Mouse (Mus musculus) bone marrow macrophage, adult 2 months (primary cell): ENCODE data around the gene Cpa5. TPM values are rescaled to one million over a fixed set of nuclear protein-coding genes. Genes with fewer than 3 reads are reported as not detected.

Experiments used
- H3K27ac ChIP-seq: 2 replicates; pipeline ENCODE4 v1.5.1; 2012; ENCODE audit warnings: low read depth, low read length; ENCODE audit not compliant: insufficient read depth
- H3K4me1 ChIP-seq: 2 replicates; pipeline ENCODE4 v1.6.1; 2012; ENCODE audit warnings: low read length; ENCODE audit not compliant: control insufficient read depth, insufficient read depth
- H3K4me3 ChIP-seq: 2 replicates; pipeline ENCODE4 v1.5.1; 2012; ENCODE audit warnings: mild to moderate bottlenecking, low read length, moderate library complexity; ENCODE audit not compliant: insufficient read depth
- CTCF ChIP-seq: IDR thresholded peaks from 2 replicates; pipeline ENCODE4 v1.5.1; 2012; ENCODE audit warnings: low read depth, mild to moderate bottlenecking, low read length, moderate library complexity
- POLR2A ChIP-seq: IDR thresholded peaks from 2 replicates; pipeline ENCODE4 v1.6.1; 2012; ENCODE audit warnings: mild to moderate bottlenecking, low read depth, low read length, borderline replicate concordance
- polyA plus RNA-seq: library from polyadenylated mRNA; stranded (reverse); fragments of >200 nt; gene quantifications from 2 replicates; pipeline ENCODE4 v1.2.4, GENCODE M21; 2012; ENCODE audit not compliant: missing spikeins, insufficient read depth, insufficient read length

The Cpa5 gene
- polyA plus RNA-seq, 1 experiment: not detected

DNA sequence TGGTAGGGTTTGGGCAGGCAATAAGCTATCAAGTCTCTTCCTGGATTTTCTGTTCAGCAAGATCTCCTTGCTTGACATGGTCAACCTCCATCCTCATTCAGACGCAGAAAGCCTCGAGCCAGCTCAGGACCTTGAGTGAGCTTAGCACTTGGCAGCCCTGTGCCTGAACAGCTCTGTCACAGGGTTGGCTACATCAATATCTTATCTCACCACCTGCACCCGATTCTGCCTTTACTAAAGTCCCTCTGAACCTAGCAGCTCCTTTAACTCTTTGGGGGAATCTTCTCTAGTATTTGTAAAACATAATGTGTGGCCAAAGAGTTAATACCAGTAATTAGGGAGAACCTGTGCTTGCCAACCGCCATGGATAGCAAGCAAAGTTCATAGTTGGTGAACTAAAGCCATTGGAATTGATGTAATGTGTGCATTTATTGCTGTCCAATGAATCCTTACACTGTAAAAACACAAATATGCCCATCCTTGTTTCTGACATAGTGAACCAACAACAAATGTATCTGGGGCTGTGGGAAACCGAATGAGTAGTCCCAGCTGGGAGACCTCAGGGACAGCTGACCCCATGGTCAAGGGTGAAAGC lies 28.0 kb downstream of the Cpa5 start, which contains the start of gene Cpa1:
Cpa1 (plus strand) TSS at position 545 of the 595 bp plus-strand sequence.
- Histone ChIP-seq H3K27ac (no peak within 1 kb of the TSS), H3K4me3 (no peak within 1 kb of the TSS), H3K4me1 (no peaks in the 10 kb centered on the region)
- no peak for TF ChIP-seq POLR2A
- no peak for TF ChIP-seq CTCF

GRCm38 (mm10) chr6:30643694-30644460 lies 33.1 kb downstream of the Cpa5 start:
- Histone ChIP-seq H3K27ac (no peak overlapping the region), H3K4me1 (no peaks in the 10 kb centered on the region), H3K4me3 (no peak overlapping the region)
- TF ChIP-seq CTCF (no peak), POLR2A (no peak)

GRCm38 (mm10) chr6:30644462-30644861 lies 33.7 kb downstream of the Cpa5 start:
- TF ChIP-seq POLR2A: no peak
- TF ChIP-seq CTCF: no peak
- Histone ChIP-seq H3K4me3 (no peak overlapping the region), H3K27ac (no peak overlapping the region), H3K4me1 (no peaks in the 10 kb centered on the region)

- no peaks in the 10 kb centered on the region for H3K4me1 ChIP-seq
- no peak overlapping the region for H3K4me3 ChIP-seq
- H3K27ac ChIP-seq: no peak overlapping the region
- no peak for TF ChIP-seq CTCF
- TF ChIP-seq POLR2A: no peak
Measured at GRCm38 (mm10) chr6:30645379-30645778, 34.6 kb downstream of the Cpa5 start.

DNA sequence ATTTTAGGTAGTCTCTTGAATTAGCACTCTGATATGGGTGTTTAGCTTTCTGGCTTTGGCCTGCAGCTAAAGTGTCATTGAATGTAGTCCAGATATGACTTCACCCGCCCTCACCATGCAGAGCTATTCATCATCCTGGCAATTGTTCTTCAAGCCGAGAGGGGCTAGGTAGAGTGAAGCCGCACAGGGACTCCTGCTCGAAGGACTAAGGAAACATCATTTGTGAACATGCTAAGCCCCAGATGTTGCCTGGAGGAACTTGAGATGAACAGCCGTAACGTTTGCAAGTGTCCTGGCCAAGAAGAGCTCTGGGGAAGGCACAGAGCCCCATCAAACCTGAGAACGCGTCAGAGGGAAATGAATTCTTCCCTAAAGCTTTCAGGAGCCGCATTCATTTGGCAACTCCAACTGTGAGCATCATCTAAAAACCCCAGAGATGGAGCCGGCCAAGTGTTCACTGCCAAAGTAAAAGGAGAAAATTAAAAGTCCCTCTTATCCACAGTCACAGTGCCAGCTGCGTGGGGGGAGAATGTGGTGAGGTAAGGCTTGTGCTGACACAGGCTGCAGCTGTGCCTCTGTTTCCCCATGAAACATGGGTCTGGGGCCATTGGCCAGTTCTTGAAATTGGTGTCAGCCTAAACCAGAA lies 39.0 kb downstream of the Cpa5 start:
- H3K27ac ChIP-seq: no peak overlapping the region
- H3K4me3 ChIP-seq: no peak overlapping the region
- no peaks in the 10 kb centered on the region for H3K4me1 ChIP-seq
- no peak for TF ChIP-seq POLR2A
- no peak for TF ChIP-seq CTCF

- Histone ChIP-seq H3K4me1 (no peaks in the 10 kb centered on the region), H3K27ac (no peak overlapping the region), H3K4me3 (no peak overlapping the region)
- TF ChIP-seq CTCF (no peak), POLR2A (no peak)
Measured at GRCm38 (mm10) chr6:30652425-30653188, 41.8 kb downstream of the Cpa5 start.

- Histone ChIP-seq H3K4me1 (no peaks in the 10 kb centered on the region), H3K4me3 (no peak overlapping the region), H3K27ac (no peak overlapping the region)
- TF ChIP-seq CTCF: no peak
- TF ChIP-seq POLR2A: no peak
Measured at GRCm38 (mm10) chr6:30653518-30653917, 42.7 kb downstream of the Cpa5 start.

- Histone ChIP-seq H3K4me3 (no peak overlapping the region), H3K27ac (no peak overlapping the region), H3K4me1 (no peaks in the 10 kb centered on the region)
- no peak for TF ChIP-seq CTCF
- no peak for TF ChIP-seq POLR2A
Measured at GRCm38 (mm10) chr6:30654402-30654859, 43.6 kb downstream of the Cpa5 start.

- no peak overlapping the region for H3K27ac ChIP-seq
- H3K4me3 ChIP-seq: no peak overlapping the region
- H3K4me1 ChIP-seq: no peaks in the 10 kb centered on the region
- TF ChIP-seq CTCF: no peak
- no peak for TF ChIP-seq POLR2A
Measured at GRCm38 (mm10) chr6:30654932-30655331, 44.1 kb downstream of the Cpa5 start.
